Comparison of ENCODE assay signal across 12 mouse cellular contexts in the genomic region with DNA sequence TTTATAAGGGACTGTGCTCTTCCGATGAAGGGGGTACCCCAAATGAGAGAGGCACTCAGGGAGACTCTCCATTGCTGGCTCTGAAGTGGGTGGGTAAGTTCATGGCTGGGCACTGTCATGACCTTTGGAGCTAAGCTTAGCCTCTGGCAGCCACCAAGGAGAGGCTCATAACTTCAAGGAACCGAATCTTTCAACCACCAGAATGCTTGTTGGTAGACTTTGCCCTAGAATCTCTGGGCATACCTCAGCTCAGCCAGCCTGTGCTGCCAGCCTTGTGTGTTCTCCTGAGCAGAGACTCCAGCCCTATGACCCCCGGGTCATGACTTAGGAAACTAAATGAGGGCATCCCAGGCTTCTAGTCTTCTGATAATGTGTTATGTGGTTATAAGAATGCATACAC. TPM values are rescaled to one million over a fixed set of nuclear protein-coding genes. Genes with fewer than 3 reads are reported as not detected.
DNase-seq lines count a peak whose midpoint lies in the region; ATAC-seq and TF ChIP-seq lines count a peak whose summit lies in the region.
"Had no signal": no experiment of that assay in that cellular context is flagged by ENCODE, and none has a peak within 500 bp of the region (broad histone marks: within the 10 kb centered on the region; RNA-seq: fewer than 3 reads in every experiment).

No protein-coding gene starts in this region.

- WGBS in forebrain, embryonic 11.5 days: 81% methylated on average over 3 of the region's 3 CpGs
- 79% methylated on average over 3 of the region's 3 CpGs for WGBS in forebrain, postnatal 0 days
- 75% methylated on average over 3 of the region's 3 CpGs for WGBS in midbrain, embryonic 13.5 days
- 85% methylated on average over 3 of the region's 3 CpGs for WGBS in midbrain, postnatal 0 days
- WGBS in stomach, postnatal 0 days: 79% methylated on average over 3 of the region's 3 CpGs

- no peaks in the 10 kb centered on the region for H3K36me3 ChIP-seq in forebrain, embryonic 11.5 days (ENCODE audit: control insufficient read depth, insufficient read depth, low read length)
- H3K36me3 ChIP-seq in forebrain, postnatal 0 days (ENCODE audit: insufficient read depth): no peaks in the 10 kb centered on the region
- no peaks in the 10 kb centered on the region for H3K36me3 ChIP-seq in midbrain, embryonic 13.5 days
- H3K36me3 ChIP-seq in midbrain, postnatal 0 days (ENCODE audit: insufficient read depth, low read length): no peaks in the 10 kb centered on the region
- H3K36me3 ChIP-seq in stomach, postnatal 0 days (ENCODE audit: control insufficient read depth, insufficient read depth, low read length): no peaks in the 10 kb centered on the region
- H3K36me3 ChIP-seq: liver, embryonic 13.5 days had no signal

- no peaks in the 10 kb centered on the region for H3K9me3 ChIP-seq in forebrain, embryonic 11.5 days (ENCODE audit: control insufficient read depth, low read length)
- H3K9me3 ChIP-seq in forebrain, postnatal 0 days (ENCODE audit: low read length): no peaks in the 10 kb centered on the region
- H3K9me3 ChIP-seq in midbrain, embryonic 13.5 days: no peaks in the 10 kb centered on the region
- H3K9me3 ChIP-seq in midbrain, postnatal 0 days (ENCODE audit: low read length): no peaks in the 10 kb centered on the region
- no peaks in the 10 kb centered on the region for H3K9me3 ChIP-seq in stomach, postnatal 0 days (ENCODE audit: control insufficient read depth, low read length)
- H3K9me3 ChIP-seq: liver, embryonic 13.5 days had no signal

- TF ChIP-seq CTCF in forebrain, postnatal 0 days (IDR thresholded peaks at IDR 0.05; ENCODE audit: low read depth): no peak
- TF ChIP-seq CTCF in midbrain, postnatal 0 days (IDR thresholded peaks at IDR 0.05): no peak
- TF ChIP-seq CTCF in stomach, postnatal 0 days (IDR thresholded peaks at IDR 0.05; ENCODE audit: low read depth): no peak

- ATAC-seq in forebrain, embryonic 11.5 days (replicated peaks; ENCODE audit: low FRiP score): no peak
- ATAC-seq in forebrain, postnatal 0 days: no peak
- no peak for ATAC-seq in midbrain, embryonic 13.5 days
- ATAC-seq in midbrain, postnatal 0 days (ENCODE audit: low FRiP score): no peak
- ATAC-seq in stomach, postnatal 0 days (ENCODE audit: low FRiP score, low TSS enrichment): no peak

- no peak overlapping the region for H3K9ac ChIP-seq in forebrain, embryonic 11.5 days (ENCODE audit: low read length)
- H3K9ac ChIP-seq in forebrain, postnatal 0 days: no peak overlapping the region
- H3K9ac ChIP-seq in midbrain, embryonic 13.5 days (replicated peaks): no peak overlapping the region
- H3K9ac ChIP-seq in midbrain, postnatal 0 days (replicated peaks; ENCODE audit: low read length, poor library complexity, severe bottlenecking): no peak overlapping the region
- no peak overlapping the region for H3K9ac ChIP-seq in stomach, postnatal 0 days (ENCODE audit: low read length)
- H3K9ac ChIP-seq: liver, embryonic 13.5 days had no signal

- H3K4me1 ChIP-seq in forebrain, embryonic 11.5 days (replicated peaks; ENCODE audit: control insufficient read depth, insufficient read depth, low read length): peaks cover 64% of the 10 kb centered on the region
- peaks cover 25% of the 10 kb centered on the region for H3K4me1 ChIP-seq in forebrain, postnatal 0 days (ENCODE audit: insufficient read depth)
- H3K4me1 ChIP-seq in midbrain, embryonic 13.5 days (replicated peaks): peaks cover 95% of the 10 kb centered on the region
- peaks cover 2% of the 10 kb centered on the region for H3K4me1 ChIP-seq in midbrain, postnatal 0 days (ENCODE audit: insufficient read depth, low read length)
- peaks cover 9% of the 10 kb centered on the region; the same call in 1 of the 2 replicates for H3K4me1 ChIP-seq in stomach, postnatal 0 days (replicated peaks; ENCODE audit: control insufficient read depth, insufficient read depth)

- H3K4me3 ChIP-seq in forebrain, embryonic 11.5 days (ENCODE audit: low read depth, low read length): no peak overlapping the region
- no peak overlapping the region for H3K4me3 ChIP-seq in forebrain, postnatal 0 days (ENCODE audit: low read depth, low read length)
- no peak overlapping the region for H3K4me3 ChIP-seq in midbrain, embryonic 13.5 days (replicated peaks)
- H3K4me3 ChIP-seq in midbrain, postnatal 0 days (ENCODE audit: low read depth, low read length): no peak overlapping the region
- no peak overlapping the region for H3K4me3 ChIP-seq in stomach, postnatal 0 days (ENCODE audit: low read depth, low read length)
- H3K4me3 ChIP-seq: liver, embryonic 13.5 days had no signal

- DNase-seq in forebrain, embryonic 11.5 days (ENCODE audit: low spot score): no peak
- no peak for DNase-seq in forebrain, postnatal 0 days
- no peak for DNase-seq in midbrain, postnatal 0 days (ENCODE audit: low spot score)
- peak; percentile 75 to 88 for DNase-seq in kidney, postnatal 36 days
- no peak for DNase-seq in stomach, postnatal 0 days (ENCODE audit: low spot score)
- DNase-seq in B cell, adult 2 months: no peak
- no peak for DNase-seq in right cerebral cortex, adult 2 months (ENCODE audit: low spot score in 2 of 2)
- DNase-seq: cerebellum, adult 11 months; heart, postnatal 10 days; liver, embryonic 13.5 days; thymus, postnatal 4 days had no signal

- peak overlapping the region; percentile 32; the same call in 1 of the 2 replicates for H3K27ac ChIP-seq in forebrain, embryonic 11.5 days (ENCODE audit: low read depth, low read length)
- H3K27ac ChIP-seq in forebrain, postnatal 0 days (ENCODE audit: low read depth, low read length): no peak overlapping the region
- peak overlapping the region; percentile 79 for H3K27ac ChIP-seq in midbrain, embryonic 13.5 days
- H3K27ac ChIP-seq in midbrain, postnatal 0 days (ENCODE audit: low read depth, low read length): no peak overlapping the region
- 0 out of 2 replicates have a peak overlapping the region, but pooled peaks have one; percentile 13 for H3K27ac ChIP-seq in stomach, postnatal 0 days (replicated peaks)

- H3K27me3 ChIP-seq in forebrain, embryonic 11.5 days (ENCODE audit: control insufficient read depth, insufficient read depth, low read length): no peaks in the 10 kb centered on the region
- no peaks in the 10 kb centered on the region for H3K27me3 ChIP-seq in forebrain, postnatal 0 days (ENCODE audit: insufficient read depth, low read length)
- no peaks in the 10 kb centered on the region for H3K27me3 ChIP-seq in midbrain, embryonic 13.5 days
- H3K27me3 ChIP-seq in midbrain, postnatal 0 days (ENCODE audit: insufficient read depth, low read length): no peaks in the 10 kb centered on the region
- no peaks in the 10 kb centered on the region for H3K27me3 ChIP-seq in stomach, postnatal 0 days (ENCODE audit: control insufficient read depth, insufficient read depth, low read length)
- H3K27me3 ChIP-seq: liver, embryonic 13.5 days had no signal

- H3K4me2 ChIP-seq in forebrain, embryonic 11.5 days (ENCODE audit: low read depth, low read length, severe bottlenecking): no peak overlapping the region
- H3K4me2 ChIP-seq in forebrain, postnatal 0 days (ENCODE audit: low read depth): no peak overlapping the region
- H3K4me2 ChIP-seq in midbrain, embryonic 13.5 days (replicated peaks): no peak overlapping the region
- H3K4me2 ChIP-seq in midbrain, postnatal 0 days (ENCODE audit: low read depth, low read length, poor library complexity, severe bottlenecking): no peak overlapping the region
- no peak overlapping the region for H3K4me2 ChIP-seq in stomach, postnatal 0 days (replicated peaks; ENCODE audit: low read depth)
- H3K4me2 ChIP-seq: liver, embryonic 13.5 days had no signal

- TF ChIP-seq EP300 in stomach, postnatal 0 days (optimal IDR thresholded peaks at IDR 0.05): no peak

RNA-seq across cellular contexts. Expression of a gene that starts 35.5 kb away (rescaled TPM):
- polyA plus RNA-seq in forebrain, embryonic 11.5 days (2014; fragmentation: Nextera tagmentation; extraction: Ambion mirVana): 288 and 296 TPM in 2 replicates
- 87.2 and 104 TPM in 2 replicates for total RNA-seq in forebrain, postnatal 0 days (2014; rRNA removed)
- 85.9 and 104 TPM in 2 replicates for polyA plus RNA-seq in forebrain, postnatal 0 days (2015; fragmentation: Nextera tagmentation; extraction: Ambion mirVana)
- 172 and 173 TPM in 2 replicates for polyA plus RNA-seq in midbrain, embryonic 13.5 days (2015; fragmentation: Nextera tagmentation; extraction: Ambion mirVana)
- 95.9 and 100 TPM in 2 replicates for total RNA-seq in midbrain, postnatal 0 days (2014; rRNA removed)
- 87.7 and 96.0 TPM in 2 replicates for polyA plus RNA-seq in midbrain, postnatal 0 days (2015; fragmentation: Nextera tagmentation; extraction: Ambion mirVana)
- polyA plus RNA-seq in stomach, postnatal 0 days (2015; fragmentation: Nextera tagmentation; extraction: Ambion mirVana): 37.9 and 42.5 TPM in 2 replicates

Comparison
In these comparisons a context has a peak if more than half of its experiments do, and no peak if none do; other contexts are left out.
1. H3K27ac ChIP-seq: peak in forebrain, embryonic 11.5 days (single experiment), midbrain, embryonic 13.5 days (single experiment) and stomach, postnatal 0 days (single experiment); none in forebrain, postnatal 0 days (single experiment) and midbrain, postnatal 0 days (single experiment).
2. DNase-seq: peak in kidney, postnatal 36 days (2 of 2); none in forebrain, embryonic 11.5 days (single experiment), forebrain, postnatal 0 days (single experiment), midbrain, postnatal 0 days (single experiment), stomach, postnatal 0 days (single experiment), B cell, adult 2 months (0 of 2) and right cerebral cortex, adult 2 months (0 of 2).